Mouse (Mus musculus): ENCODE data around the gene Cntd1.
A peak's percentile ranks its signal among the peaks of the same experiment; 100 is the strongest.

GRCm38 (mm10) chr11:101300881-101301280 is 22.1 kb downstream of the Cntd1 start:
- peak; percentile 32; the same call in 1 of the 2 replicates for TF ChIP-seq CTCF (IDR thresholded peaks at IDR 0.05; ENCODE audit: extremely low read depth, insufficient read length, insufficient replicate concordance, low read depth, low read length)
- TF ChIP-seq POLR2A (IDR thresholded peaks at IDR 0.05; ENCODE audit: low read depth, low read length), result no peak
